Mouse (Mus musculus) embryonic stem cell, embryonic (primary cell): Measurements from ENCODE around the gene Hoxb8.

Source experiments
- CTCF ChIA-PET, 4 experiments: fragments of 300-600 bp in 2 of 4; fragments of 350-600 bp in 2 of 4; sonication (Branson Sonifier 250); formaldehyde crosslinking; loops; one replicate each; lab custom pipeline; 2022; ENCODE audit warnings: inconsistent platforms in 2 of 4; lab: Charles Lee
- POLR2A ChIA-PET, 4 experiments: fragments of 300-600 bp in 2 of 4; fragments of 350-600 bp in 2 of 4; sonication (Branson Sonifier 250); formaldehyde crosslinking; loops; one replicate each; lab custom pipeline; 2022; ENCODE audit warnings: antibody characterized with exemption in 4 of 4, inconsistent platforms in 1 of 4; lab: Charles Lee

The Hoxb8 gene

GRCm38 (mm10) chr11:96324125-96324524 is 42.4 kb downstream of the Hoxb8 start:
- POLR2A ChIA-PET, result interaction anchor here in 1 of 4 experiments (0.7 to 1.3 kb wide), 3 partner anchors 10 to 320 kb away, joined by 3 to 4 read pairs (median 3); no protein-coding TSS in a partner anchor
- CTCF ChIA-PET, result interaction anchor here in 3 of 4 experiments (0.5 to 2.0 kb wide), 6 partner anchors 9 to 862 kb away, joined by 3 to 9 read pairs (median 4); no protein-coding TSS in a partner anchor

GRCm38 (mm10) chr11:96324965-96325364 is 43.3 kb downstream of the Hoxb8 start:
- ChIA-PET POLR2A (interaction anchor here in 1 of 4 experiments (0.6 to 0.9 kb wide), 3 partner anchors 9 to 111 kb away, joined by 4 to 7 read pairs (median 5); partner anchors contain the start of gene Hoxb5), CTCF (interaction anchor here (0.6 to 2.0 kb wide), 8 partner anchors 10 to 114 kb away, joined by 3 to 7 read pairs (median 5); no protein-coding TSS in a partner anchor)

GRCm38 (mm10) chr11:96325747-96326212 is 44.1 kb downstream of the Hoxb8 start:
- ChIA-PET CTCF (interaction anchor here in 2 of 4 experiments (0.6 to 2.0 kb wide), 2 partner anchors 31 to 47 kb away, joined by 5 to 7 read pairs; no protein-coding TSS in a partner anchor), POLR2A (interaction anchor here in 2 of 4 experiments (0.5 to 1.9 kb wide), 3 partner anchors 11 to 24 kb away, joined by 4 to 6 read pairs (median 5); partner anchors contain the start of gene Hoxb2 (in 1 of the 2))

- POLR2A ChIA-PET, result interaction anchor here in 2 of 4 experiments (0.7 to 1.9 kb wide), 5 partner anchors 10 to 47 kb away, joined by 3 to 5 read pairs (median 3); no protein-coding TSS in a partner anchor
- CTCF ChIA-PET, result interaction anchor here in 3 of 4 experiments (0.5 to 1.4 kb wide), 7 partner anchors 18 to 64 kb away, joined by 3 to 6 read pairs (median 3); partner anchors contain the start of gene Hoxb5 (in 1 of the 3)
These were observed 45.0 kb downstream of the Hoxb8 start for GRCm38 (mm10) chr11:96326705-96327104.

- ChIA-PET CTCF (interaction anchor here in 3 of 4 experiments (0.5 to 1.4 kb wide), 5 partner anchors 17 to 65 kb away, joined by 3 to 4 read pairs (median 3); no protein-coding TSS in a partner anchor), POLR2A (interaction anchor here in 2 of 4 experiments (0.7 to 1.9 kb wide), 5 partner anchors 11 to 47 kb away, joined by 3 to 5 read pairs (median 3); no protein-coding TSS in a partner anchor)
These were observed 45.4 kb downstream of the Hoxb8 start for GRCm38 (mm10) chr11:96327122-96327521.

GRCm38 (mm10) chr11:96327750-96328149 is 46.0 kb downstream of the Hoxb8 start:
- ChIA-PET CTCF (interaction anchor here in 1 of 4 experiments (1.4 kb wide), 1 partner anchor 25 kb away, joined by 3 read pairs; no protein-coding TSS in a partner anchor), POLR2A (no interaction called here)

- POLR2A ChIA-PET, result interaction anchor here in 2 of 4 experiments (0.7 to 0.8 kb wide), 2 partner anchors 13 to 25 kb away, joined by 3 read pairs; no protein-coding TSS in a partner anchor
- CTCF ChIA-PET, result interaction anchor here in 1 of 4 experiments (1.1 kb wide), 1 partner anchor 50 kb away, joined by 3 read pairs; no protein-coding TSS in a partner anchor
These were observed 46.9 kb downstream of the Hoxb8 start for GRCm38 (mm10) chr11:96328605-96329004.

GRCm38 (mm10) chr11:96332105-96332504 is 50.4 kb downstream of the Hoxb8 start:
- POLR2A ChIA-PET, result interaction anchor here in 2 of 4 experiments (0.8 to 2.5 kb wide), 6 partner anchors 9 to 18 kb away, joined by 3 to 12 read pairs (median 4); partner anchors contain the start of gene Hoxb4 (in 1 of the 2)
- CTCF ChIA-PET, result interaction anchor here in 2 of 4 experiments (0.6 to 1.1 kb wide), 6 partner anchors 10 to 260 kb away, joined by 3 to 4 read pairs (median 3); partner anchors contain the start of gene Hoxb2 (in 1 of the 2)

- CTCF ChIA-PET, result interaction anchor here in 3 of 4 experiments (0.7 to 1.6 kb wide), 7 partner anchors 9 to 259 kb away, joined by 3 to 6 read pairs (median 3); partner anchors contain the start of gene Hoxb5 (in 1 of the 3)
- POLR2A ChIA-PET, result interaction anchor here in 2 of 4 experiments (0.8 to 2.5 kb wide), 6 partner anchors 8 to 28 kb away, joined by 3 to 12 read pairs (median 3); partner anchors contain the start of gene Hoxb4 (in 1 of the 2)
These were observed 50.9 kb downstream of the Hoxb8 start for GRCm38 (mm10) chr11:96332618-96333032.

GRCm38 (mm10) chr11:96333241-96334001 is 51.7 kb downstream of the Hoxb8 start:
- ChIA-PET POLR2A (interaction anchor here in 3 of 4 experiments (0.6 to 2.5 kb wide), 8 partner anchors 8 to 1156 kb away, joined by 3 to 12 read pairs (median 3); no protein-coding TSS in a partner anchor), CTCF (interaction anchor here in 2 of 4 experiments (0.9 to 1.6 kb wide), 7 partner anchors 8 to 74 kb away, joined by 3 to 6 read pairs (median 3); partner anchors contain the start of gene Hoxb5 (in 1 of the 2))

GRCm38 (mm10) chr11:96334002-96334364 is 52.3 kb downstream of the Hoxb8 start:
- CTCF ChIA-PET, result interaction anchor here in 3 of 4 experiments (0.5 to 1.6 kb wide), 6 partner anchors 10 to 100 kb away, joined by 3 to 6 read pairs (median 3); partner anchors contain the start of gene Hoxb5 (in 1 of the 3)
- POLR2A ChIA-PET, result interaction anchor here in 2 of 4 experiments (0.6 to 1.7 kb wide), 5 partner anchors 8 to 1156 kb away, joined by 3 to 7 read pairs (median 3); no protein-coding TSS in a partner anchor
